Mouse (Mus musculus) megakaryocyte, adult 5-6 weeks (primary cell): ENCODE results near the gene Adgrg1. TPM values are rescaled to one million over a fixed set of nuclear protein-coding genes. Genes with fewer than 3 reads are reported as not detected.
"Not testable (repeated sequence)": the region's sequence is repeated elsewhere in the genome, so short reads cannot be mapped to it uniquely, and the experiment has no call there.

Experiments
- ATAC-seq: 2 replicates; pipeline ENCODE4 v1.8.0; 2016; ENCODE audit warnings: mild to moderate bottlenecking, inconsistent platforms; ENCODE audit not compliant: poor library complexity, severe bottlenecking
- total RNA-seq, 2 experiments: library from RNA; stranded (forward) in 1 of 2; stranded (reverse) in 1 of 2; fragments of 153-499, 151-499 nt in 1 of 2; fragments of 221-1000, 200-1000 nt in 1 of 2; gene quantifications; 2 replicates each; pipeline versions ENCODE4 v1.2.3 to v1.2.4; 2015 to 2017

Adgrg1 gene
- total RNA-seq, 2 experiments from 2014 or later, result 2.8 to 7.3 TPM

DNA sequence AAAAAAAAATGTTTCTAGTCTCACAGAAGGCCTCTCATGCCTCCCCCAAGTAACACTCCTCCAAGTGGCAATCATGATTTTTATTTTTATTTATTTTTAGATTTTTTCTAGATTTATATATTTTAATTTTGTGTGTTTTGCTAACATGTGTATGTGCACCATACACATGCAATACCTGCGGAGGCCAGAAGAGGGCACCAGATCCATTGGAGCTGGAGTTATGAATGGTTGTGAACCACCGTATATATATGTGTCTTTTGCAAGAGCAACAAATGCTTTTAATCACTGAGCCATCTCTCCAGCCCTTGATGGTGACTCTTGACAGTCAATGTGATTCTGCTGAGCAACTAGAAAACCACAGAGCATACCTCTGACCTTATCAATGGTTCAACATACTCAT lies 50.9 kb downstream of the Adgrg1 start:
- no peak for ATAC-seq

DNA sequence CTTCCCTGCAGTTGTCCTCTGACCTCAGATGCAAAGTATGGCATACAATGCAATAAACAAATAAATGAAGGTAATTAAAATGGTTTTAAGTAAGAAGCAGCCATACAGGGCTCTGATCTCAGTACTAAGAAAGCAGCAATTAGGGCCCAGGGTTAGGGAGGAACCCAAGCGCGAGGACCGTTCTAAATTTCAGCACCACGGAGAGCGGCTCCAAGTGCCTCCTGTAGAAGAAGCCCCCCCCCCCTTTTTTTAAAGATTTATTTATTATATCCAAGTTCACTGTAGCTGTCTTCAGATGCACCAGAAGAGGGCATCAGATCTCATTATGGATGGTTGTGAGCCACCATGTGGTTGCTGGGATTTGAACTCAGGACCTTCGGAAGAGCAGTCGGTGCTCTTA lies 53.8 kb downstream of the Adgrg1 start:
- not testable (repeated sequence) for ATAC-seq

DNA sequence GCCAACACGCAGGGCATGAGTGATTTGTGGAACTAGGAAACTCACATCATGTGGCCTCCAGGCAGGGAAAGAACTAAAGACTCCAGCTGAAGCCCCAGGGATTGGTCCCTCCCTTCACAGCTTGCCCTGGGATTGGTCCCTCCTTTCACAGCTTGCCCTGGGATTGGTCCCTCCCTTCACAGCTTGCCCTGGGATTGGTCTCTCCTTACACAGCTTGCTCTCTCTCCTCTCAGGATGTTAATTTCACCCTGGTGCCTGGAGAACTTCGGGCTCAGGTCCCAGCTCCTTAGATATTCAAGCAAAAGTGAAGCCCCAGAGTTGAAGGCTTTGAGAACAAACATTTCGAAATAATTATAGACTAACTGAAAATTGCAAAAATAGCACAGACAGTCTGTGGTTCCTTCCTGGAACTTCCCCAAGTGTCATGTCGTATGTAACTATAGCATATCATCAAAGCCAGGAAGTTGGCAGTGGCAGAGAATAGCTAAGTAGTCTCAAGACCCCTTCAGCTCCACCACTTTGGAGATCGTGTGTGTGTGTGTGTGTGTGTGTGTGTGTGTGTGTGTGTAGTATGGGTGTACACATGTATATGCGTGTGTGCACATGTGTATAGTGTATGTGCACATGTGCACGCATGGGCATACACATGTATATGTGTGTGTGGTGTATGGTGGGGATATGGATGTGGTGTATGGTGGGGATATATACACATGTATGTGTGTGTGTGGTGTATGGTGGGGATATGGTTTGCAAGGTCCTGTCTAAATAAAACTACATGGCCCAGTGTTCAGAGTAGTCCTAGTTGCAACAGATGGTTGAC lies 62.8 kb downstream of the Adgrg1 start:
- peak; percentile 92 for ATAC-seq

DNA sequence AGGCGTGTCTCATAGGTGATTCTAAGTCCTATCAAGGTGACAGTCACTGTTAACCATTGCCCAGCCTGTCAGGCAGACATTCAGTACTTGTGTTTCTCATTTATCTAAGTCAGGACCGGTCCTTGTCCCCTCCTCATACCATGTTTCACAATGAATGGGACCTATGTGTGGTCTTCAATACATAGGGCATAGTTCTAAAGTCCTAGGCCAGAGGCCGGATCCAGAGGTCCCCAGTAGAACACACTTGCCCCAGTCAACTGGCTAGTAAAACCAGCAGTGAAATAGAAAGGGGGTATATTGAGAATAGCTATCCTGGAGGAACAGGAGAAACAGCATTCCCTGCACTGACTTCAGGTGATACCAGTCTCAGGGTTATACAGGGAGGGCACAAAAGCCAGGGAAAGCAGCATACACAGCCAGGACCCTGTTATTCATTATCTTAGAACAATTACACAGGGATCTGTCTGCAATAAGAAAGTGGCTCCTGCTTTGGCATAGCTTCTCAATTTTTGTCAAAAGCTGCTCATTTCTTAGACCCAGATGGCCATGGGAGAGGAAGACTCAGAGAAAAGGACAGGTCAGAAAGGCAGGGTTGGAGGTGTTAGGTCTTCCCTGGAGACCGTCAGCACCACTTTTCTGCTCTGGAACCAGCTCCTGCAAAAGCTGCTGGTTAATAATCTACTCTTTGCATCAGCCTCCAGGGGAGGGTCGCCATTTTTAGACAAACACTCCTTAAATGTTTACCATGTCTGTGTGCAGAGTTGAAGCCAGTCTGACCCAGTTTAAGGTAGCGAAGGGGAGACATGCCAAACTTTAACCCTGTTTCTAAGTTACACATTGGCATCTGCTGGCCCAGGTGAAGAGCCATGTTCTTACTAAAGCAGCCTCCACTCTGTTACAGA lies 67.6 kb downstream of the Adgrg1 start:
- no peak for ATAC-seq

DNA sequence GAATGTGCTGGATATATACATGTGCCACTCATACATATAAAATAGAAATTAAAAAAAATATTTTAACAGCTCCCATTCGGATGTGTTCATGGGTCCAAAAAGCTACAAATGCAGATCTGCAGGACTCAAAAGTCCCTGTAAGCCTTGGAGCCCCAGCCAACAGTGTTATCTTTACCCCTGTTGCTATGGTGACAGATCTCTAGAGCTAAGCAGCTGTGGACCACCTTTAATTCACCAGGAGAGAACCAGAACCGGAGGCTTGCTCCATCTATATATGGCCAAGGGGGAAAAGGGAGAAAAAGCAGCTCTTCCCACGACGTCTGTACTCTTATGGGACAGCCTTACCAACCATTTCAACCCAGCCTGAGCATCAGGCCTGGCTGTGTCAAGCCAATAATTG lies 70.3 kb downstream of the Adgrg1 start:
- no peak for ATAC-seq

DNA sequence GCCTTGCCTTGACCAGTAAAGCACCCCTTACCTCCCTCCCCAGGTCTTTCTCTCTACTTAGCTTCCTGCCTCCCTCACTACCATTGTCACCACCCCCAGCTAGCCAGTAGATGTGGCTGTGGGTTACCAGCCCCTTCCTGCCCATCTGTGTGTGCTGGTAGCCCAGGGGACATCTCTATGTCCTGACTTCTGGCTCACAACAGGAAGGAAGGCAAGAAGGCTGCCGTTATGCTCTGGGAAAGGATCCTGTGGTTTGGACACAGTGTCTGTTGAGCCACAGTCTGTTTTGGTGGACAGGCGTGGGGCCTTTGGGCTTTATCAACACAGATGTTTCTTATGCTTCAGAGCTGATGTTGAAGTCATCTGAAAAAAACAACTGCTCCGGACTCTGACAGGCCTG lies 72.4 kb downstream of the Adgrg1 start:
- ATAC-seq, result peak; percentile 55

DNA sequence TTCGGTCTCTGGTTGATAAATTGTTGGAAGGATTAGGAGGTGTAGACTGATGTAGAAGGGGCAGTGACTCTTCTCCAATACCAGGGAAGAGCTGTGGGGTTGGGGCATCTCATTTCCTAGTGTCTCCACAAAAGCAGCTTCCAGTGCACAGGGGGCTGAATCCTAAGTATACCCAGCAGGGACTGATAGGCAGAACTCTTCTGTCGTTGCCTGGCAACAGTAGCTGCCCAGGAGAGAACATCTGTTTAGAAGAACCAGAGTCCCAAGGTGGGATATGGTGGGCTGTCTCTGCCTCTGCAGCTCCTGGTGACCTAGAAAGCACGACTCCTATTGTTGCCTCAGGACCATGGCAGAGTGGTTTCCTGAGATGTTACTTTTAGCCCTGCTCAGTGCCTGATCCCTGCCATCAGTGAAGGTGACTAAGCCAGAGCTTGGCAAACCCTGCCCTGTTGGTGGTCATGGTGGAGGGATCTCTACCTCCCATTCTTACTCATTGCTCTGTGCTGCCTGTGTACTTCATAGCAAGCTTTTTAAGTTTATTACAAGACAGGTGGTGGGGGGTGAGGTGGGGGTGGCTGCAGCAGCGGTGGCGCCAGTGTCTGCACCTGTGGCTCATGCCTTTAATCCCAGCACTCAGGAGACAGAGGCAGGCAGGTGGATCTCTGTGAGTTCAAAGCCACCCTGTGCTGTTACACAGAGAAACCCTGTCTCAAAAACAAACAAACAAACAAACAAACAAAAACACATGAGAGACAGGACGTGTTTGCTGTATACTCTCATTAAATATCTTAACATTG lies 73.5 kb downstream of the Adgrg1 start:
- ATAC-seq, result no peak

DNA sequence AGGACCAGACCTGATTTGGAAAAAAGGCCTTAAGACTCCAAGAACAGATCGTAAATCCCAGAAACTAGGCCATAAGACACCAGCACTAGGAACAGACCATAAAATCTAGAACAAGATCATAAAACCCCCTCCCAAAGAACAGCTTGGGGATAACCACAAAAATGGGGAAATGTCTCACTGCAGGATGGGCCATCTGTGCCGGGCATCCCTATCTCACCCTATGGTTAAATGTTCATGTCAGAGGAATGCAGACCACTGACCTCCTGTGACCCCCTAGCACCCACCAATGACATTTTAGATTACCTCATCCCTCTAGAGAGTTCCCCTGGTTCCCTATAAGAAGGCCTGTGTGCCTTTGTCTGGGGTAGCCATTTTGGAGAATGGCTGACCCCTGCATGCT lies 75.1 kb downstream of the Adgrg1 start:
- ATAC-seq, result no peak

DNA sequence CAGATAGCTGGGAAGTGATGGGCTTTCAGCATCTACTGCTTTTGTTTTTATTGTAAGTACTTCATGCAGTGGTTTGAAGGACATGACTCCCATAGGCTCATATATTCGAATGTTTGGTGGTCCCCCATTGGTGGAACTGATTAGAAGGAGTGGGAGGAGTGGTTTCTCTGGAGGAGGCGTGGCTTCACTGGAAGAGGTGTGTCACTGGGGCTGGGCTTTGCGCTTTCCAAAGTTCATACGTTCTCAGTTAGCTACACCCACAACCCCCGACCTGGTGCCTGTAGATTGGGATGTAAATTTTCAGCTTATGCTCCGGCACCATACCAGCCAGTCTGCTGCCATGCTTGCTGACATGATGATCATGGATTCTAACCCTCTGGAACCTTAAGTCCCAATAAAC lies 79.9 kb downstream of the Adgrg1 start:
- no peak for ATAC-seq

DNA sequence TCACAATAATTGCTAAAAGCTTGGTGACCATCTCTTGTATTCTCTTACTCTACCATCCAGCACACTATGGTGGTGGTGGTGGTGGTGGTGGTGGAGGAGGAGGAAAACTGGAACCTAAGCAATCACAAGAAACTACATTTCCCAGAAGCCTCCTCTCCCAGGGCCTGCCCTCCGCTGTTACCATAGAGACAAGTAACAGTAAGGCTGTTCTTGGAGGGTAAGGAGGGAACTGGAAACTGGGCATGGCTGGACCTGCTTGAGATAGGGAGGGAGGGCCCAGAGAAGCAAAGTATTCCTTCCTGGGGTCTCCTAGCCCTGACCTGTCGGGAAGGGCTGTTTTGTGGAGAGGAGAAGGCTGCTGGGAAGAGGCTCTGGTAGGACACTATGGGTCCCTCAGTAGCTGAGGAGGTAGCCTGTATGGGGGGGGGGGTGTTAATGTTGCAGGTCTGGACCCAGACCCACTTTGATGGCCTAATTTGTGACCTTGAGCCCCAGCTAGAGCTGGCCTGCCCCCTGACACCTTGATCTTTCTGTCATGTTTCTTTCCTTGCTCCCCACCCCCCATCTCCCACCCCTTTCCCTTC lies 80.5 kb downstream of the Adgrg1 start, which contains the start of gene Drc7:
Gene Drc7, plus strand, starts transcription at position 177 of the 584 bp plus-strand sequence.
- ATAC-seq, result peak; percentile 83

DNA sequence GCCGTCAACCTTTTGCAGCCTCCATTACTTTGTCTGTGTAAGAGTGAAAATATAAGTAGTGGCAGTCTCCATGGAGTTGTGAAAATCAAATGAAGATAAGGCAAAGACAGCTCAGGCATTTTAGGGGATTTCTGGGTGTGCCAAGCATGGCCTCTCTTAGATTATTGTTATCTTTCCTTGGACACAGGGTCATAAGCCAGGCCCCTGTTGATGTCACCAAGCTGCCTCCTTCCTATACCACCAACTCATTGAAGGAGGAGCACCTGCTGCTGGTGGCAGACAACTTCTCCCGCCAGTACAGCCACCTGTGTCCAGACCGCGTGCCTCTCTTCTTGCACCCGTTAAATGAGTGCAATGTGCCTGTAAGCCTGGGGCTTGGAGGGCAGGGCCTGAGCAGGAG lies 81.9 kb downstream of the Adgrg1 start:
- ATAC-seq, result no peak

DNA sequence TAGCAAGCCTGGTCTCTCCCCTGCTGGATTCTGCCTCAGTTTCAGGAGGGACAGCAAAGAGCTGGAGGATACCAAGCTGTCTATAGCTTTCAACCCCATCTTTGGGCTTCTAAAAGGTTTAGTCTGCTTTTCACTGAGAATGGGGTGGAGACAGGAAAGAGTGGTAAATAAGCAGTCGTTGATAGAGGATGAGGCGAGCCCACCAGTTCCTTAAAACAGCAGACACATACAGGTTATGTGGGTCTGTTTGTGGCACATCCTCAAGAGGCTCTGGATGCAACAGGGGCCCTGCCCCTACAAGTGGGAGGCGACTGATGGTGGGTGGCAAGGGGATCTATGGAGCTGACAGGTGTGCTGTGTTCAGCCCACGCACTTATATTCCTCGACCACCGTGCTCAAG lies 84.1 kb downstream of the Adgrg1 start:
- ATAC-seq, result peak; percentile 48; the same call in 1 of the 2 replicates

DNA sequence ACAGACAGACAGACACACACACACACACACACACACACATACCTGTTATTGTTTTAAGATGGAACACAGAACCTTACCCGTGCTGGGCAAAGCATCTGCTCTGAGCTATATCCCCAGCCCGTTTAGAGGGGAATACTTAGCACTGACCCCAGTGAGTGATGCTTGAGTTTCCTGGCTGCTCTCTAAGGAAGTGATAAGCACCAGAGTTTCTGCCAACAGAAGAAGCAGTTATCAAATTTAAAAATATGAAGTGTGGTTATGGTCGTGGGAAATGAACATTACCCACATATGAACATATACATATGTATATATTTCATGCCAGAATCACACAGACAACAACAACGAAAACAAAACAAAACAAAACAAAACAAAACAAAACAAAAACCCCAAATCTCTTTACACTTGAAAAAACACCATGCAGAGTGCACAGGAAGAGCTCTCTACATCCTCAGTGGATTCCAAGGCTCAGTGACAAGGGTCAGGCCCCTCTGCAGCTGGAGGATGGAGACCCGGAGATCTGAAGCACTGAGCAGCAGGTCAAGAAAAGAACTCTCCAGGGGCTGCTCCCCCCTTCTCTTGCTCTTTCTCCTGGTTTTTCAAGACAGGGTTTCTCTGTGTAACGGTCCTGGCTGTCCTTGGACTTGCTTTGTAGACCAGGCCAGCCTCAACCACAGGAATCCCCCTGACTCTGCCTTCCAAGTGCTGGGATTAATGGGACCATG lies 85.4 kb downstream of the Adgrg1 start:
- no peak for ATAC-seq

Other genes starting within 250 kb of the Adgrg1 start
- not detected in 2 replicates for gene Ccl22, start 229.2 kb upstream of the Adgrg1 start, total RNA-seq (2015)
- gene Ccl22, start 229.2 kb upstream of the Adgrg1 start, total RNA-seq (2017), result not detected in 2 replicates
- 0.13 and 0.18 TPM in 2 replicates for gene Cx3cl1, start 202.7 kb upstream of the Adgrg1 start, total RNA-seq (2015)
- gene Cx3cl1, start 202.7 kb upstream of the Adgrg1 start, total RNA-seq (2017), result not detected in 2 replicates
- 2.4 TPM in 1 of 2 replicates, not detected in the other for gene Ccl17, start 164.3 kb upstream of the Adgrg1 start, total RNA-seq (2015)
- gene Ccl17, start 164.3 kb upstream of the Adgrg1 start, total RNA-seq (2017), result 1.4 TPM in 1 of 2 replicates, not detected in the other
- 12.8 and 16.6 TPM in 2 replicates for gene Coq9, start 136.4 kb upstream of the Adgrg1 start, total RNA-seq (2015)
- gene Coq9, start 136.4 kb upstream of the Adgrg1 start, total RNA-seq (2017), result 22.1 and 24.8 TPM in 2 replicates
- gene Ciapin1, start 136.4 kb upstream of the Adgrg1 start, total RNA-seq (2015), result 13.0 and 28.9 TPM in 2 replicates
- gene Ciapin1, start 136.4 kb upstream of the Adgrg1 start, total RNA-seq (2017), result 13.5 and 19.5 TPM in 2 replicates
- gene Polr2c, start 117.3 kb upstream of the Adgrg1 start, total RNA-seq (2015), result 44.1 and 46.4 TPM in 2 replicates
- gene Polr2c, start 117.3 kb upstream of the Adgrg1 start, total RNA-seq (2017), result 40.3 and 43.5 TPM in 2 replicates
- gene Dok4, start 98.4 kb upstream of the Adgrg1 start, total RNA-seq (2015), result 0.75 TPM in 1 of 2 replicates, not detected in the other
- 0.69 and 0.92 TPM in 2 replicates for gene Dok4, start 98.4 kb upstream of the Adgrg1 start, total RNA-seq (2017)
- gene Ccdc102a, start 56.7 kb upstream of the Adgrg1 start, total RNA-seq (2015), result 1.8 and 3.3 TPM in 2 replicates
- gene Ccdc102a, start 56.7 kb upstream of the Adgrg1 start, total RNA-seq (2017), result 9.1 and 10.7 TPM in 2 replicates
- gene Adgrg5, start 51.1 kb upstream of the Adgrg1 start, total RNA-seq (2015), result 0.58 and 2.4 TPM in 2 replicates
- 0.45 and 1.2 TPM in 2 replicates for gene Adgrg5, start 51.1 kb upstream of the Adgrg1 start, total RNA-seq (2017)
- 15.5 and 21.6 TPM in 2 replicates for gene Adgrg3, start 42.9 kb downstream of the Adgrg1 start, total RNA-seq (2015)
- 28.8 and 38.7 TPM in 2 replicates for gene Adgrg3, start 42.9 kb downstream of the Adgrg1 start, total RNA-seq (2017)
- 0.38 and 0.52 TPM in 2 replicates for gene Drc7, start 80.4 kb downstream of the Adgrg1 start, total RNA-seq (2015)
- 0.18 and 0.33 TPM in 2 replicates for gene Drc7, start 80.4 kb downstream of the Adgrg1 start, total RNA-seq (2017)
- gene Katnb1, start 106.4 kb downstream of the Adgrg1 start, total RNA-seq (2015), result 3.7 and 6.7 TPM in 2 replicates
- gene Katnb1, start 106.4 kb downstream of the Adgrg1 start, total RNA-seq (2017), result 15.6 and 21.8 TPM in 2 replicates
- 2.3 and 5.2 TPM in 2 replicates for gene Kifc3, start 228.1 kb downstream of the Adgrg1 start, total RNA-seq (2015)
- 5.4 and 15.1 TPM in 2 replicates for gene Kifc3, start 228.1 kb downstream of the Adgrg1 start, total RNA-seq (2017)